Mouse (Mus musculus): ENCODE measurements around the gene Cnot8.

Gene Cnot8

DNA sequence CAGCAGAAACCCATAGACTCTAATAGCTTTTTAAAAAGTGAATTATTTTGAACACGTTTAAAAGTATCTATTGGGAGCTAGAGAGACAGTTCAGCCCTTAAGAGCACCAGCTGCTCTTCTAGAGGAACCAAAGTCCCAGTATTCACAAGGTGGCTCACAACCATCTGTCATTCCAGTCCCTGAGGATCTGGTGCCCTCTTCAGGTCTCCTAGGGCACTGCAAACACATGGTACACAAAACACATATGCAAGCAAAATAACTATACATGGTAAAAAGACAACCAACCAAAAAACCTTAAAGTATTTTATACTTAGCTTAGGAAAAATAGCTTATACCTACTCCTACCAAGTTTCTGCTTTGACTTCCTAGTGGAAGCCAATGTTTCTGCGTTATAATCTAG, 61.1 kb downstream of the Cnot8 start:
- DNase-seq (ENCODE audit: low spot score): no peak

GRCm38 (mm10) chr11:58167822-58168166, 63.8 kb downstream of the Cnot8 start:
- DNase-seq (ENCODE audit: low spot score): no peak

All from urinary bladder, postnatal 25 days (tissue).